Comparison of ENCODE assay signal across 9 mouse cellular contexts in the genomic region with DNA sequence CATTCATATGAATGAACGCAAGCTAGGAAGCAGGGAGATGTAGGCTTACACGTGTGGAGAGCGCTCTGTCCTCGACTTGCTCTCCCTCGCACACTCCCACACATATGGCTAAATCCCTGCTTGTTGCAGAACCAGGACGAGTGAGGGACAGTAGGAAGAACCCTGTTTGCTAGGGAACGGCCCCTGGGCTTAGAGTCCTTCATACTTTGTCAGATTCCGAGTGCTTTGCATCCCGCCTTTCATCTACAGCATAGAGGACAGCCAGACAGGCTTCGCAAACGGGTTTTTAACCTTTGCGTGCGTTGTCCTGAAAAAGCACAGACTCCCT. TPM values are rescaled to one million over a fixed set of nuclear protein-coding genes. Genes with fewer than 3 reads are reported as not detected.
DNase-seq lines count a peak whose midpoint lies in the region; ATAC-seq and TF ChIP-seq lines count a peak whose summit lies in the region.
"Had no signal": no experiment of that assay in that cellular context is flagged by ENCODE, and none has a peak within 500 bp of the region (broad histone marks: within the 10 kb centered on the region; RNA-seq: fewer than 3 reads in every experiment).

A gene (minus strand): TSS at position 106 of the 328 bp plus-strand sequence.

- no peaks in the 10 kb centered on the region for H3K9me3 ChIP-seq in kidney, postnatal 0 days (replicated peaks; ENCODE audit: low read length)
- H3K9me3 ChIP-seq in hindbrain, embryonic 10.5 days = no peaks in the 10 kb centered on the region
- H3K9me3 ChIP-seq in limb, embryonic 13.5 days = no peaks in the 10 kb centered on the region

- H3K9ac ChIP-seq in kidney, postnatal 0 days (ENCODE audit: low read depth, low read length) = peak within 1 kb of the TSS; percentile 43; the same call in 1 of the 2 replicates
- peak within 1 kb of the TSS; percentile 71 for H3K9ac ChIP-seq in limb, embryonic 13.5 days

- no peaks in the 10 kb centered on the region for H3K36me3 ChIP-seq in kidney, postnatal 0 days (ENCODE audit: insufficient read depth, low read length)
- no peaks in the 10 kb centered on the region for H3K36me3 ChIP-seq in hindbrain, embryonic 10.5 days
- no peaks in the 10 kb centered on the region for H3K36me3 ChIP-seq in limb, embryonic 13.5 days

- H3K4me2 ChIP-seq in kidney, postnatal 0 days (ENCODE audit: low read length) = peak within 1 kb of the TSS; percentile 91
- H3K4me2 ChIP-seq in limb, embryonic 13.5 days (replicated peaks) = peak within 1 kb of the TSS; percentile 89

- no peak for TF ChIP-seq CTCF in kidney, postnatal 0 days (IDR thresholded peaks at IDR 0.05; ENCODE audit: low read depth)

- peak within 1 kb of the TSS; percentile 48 for H3K4me3 ChIP-seq in kidney, postnatal 0 days (replicated peaks; ENCODE audit: low read depth, low read length)
- H3K4me3 ChIP-seq in hindbrain, embryonic 10.5 days = peak within 1 kb of the TSS; percentile 61
- H3K4me3 ChIP-seq in limb, embryonic 13.5 days = peak within 1 kb of the TSS; percentile 57

- no peak within 1 kb of the TSS for H3K27ac ChIP-seq in kidney, postnatal 0 days
- H3K27ac ChIP-seq in hindbrain, embryonic 10.5 days = peak within 1 kb of the TSS; percentile 76
- H3K27ac ChIP-seq in limb, embryonic 13.5 days = no peak within 1 kb of the TSS

- ATAC-seq in kidney, postnatal 0 days (replicated peaks; ENCODE audit: low FRiP score, low read depth) = 0 out of 2 replicates have a peak, but pooled peaks have one; percentile 25
- ATAC-seq in limb, embryonic 13.5 days (ENCODE audit: low FRiP score, low read depth) = peak; percentile 73

- DNase-seq in kidney, postnatal 0 days (ENCODE audit: low spot score) = peak; percentile 66
- DNase-seq in kidney, postnatal 14 days = no peak
- peak; percentile 47 to 69 for DNase-seq in cerebellum, postnatal 14 days
- peak; percentile 42 for DNase-seq in hindbrain, embryonic 10.5 days (ENCODE audit: low spot score)
- peak; percentile 38 for DNase-seq in retina, embryonic 14.5 days (ENCODE audit: low spot score)
- DNase-seq in urinary bladder, postnatal 25 days (ENCODE audit: low spot score) = no peak
- DNase-seq in adrenal gland, adult 2 months = no peak

- WGBS in kidney, postnatal 0 days = under 1% methylated on average over 13 of the region's 13 CpGs
- 2% methylated on average over 13 of the region's 13 CpGs for WGBS in hindbrain, embryonic 10.5 days
- WGBS in limb, embryonic 13.5 days = under 1% methylated on average over 13 of the region's 13 CpGs

- no peaks in the 10 kb centered on the region for H3K4me1 ChIP-seq in kidney, postnatal 0 days (replicated peaks; ENCODE audit: insufficient read depth, low read length)
- H3K4me1 ChIP-seq in hindbrain, embryonic 10.5 days (replicated peaks) = peaks cover 6% of the 10 kb centered on the region; the same call in 1 of the 2 replicates
- H3K4me1 ChIP-seq in limb, embryonic 13.5 days = peaks cover 10% of the 10 kb centered on the region

- H3K27me3 ChIP-seq in kidney, postnatal 0 days (ENCODE audit: insufficient read depth, low read length) = 0 out of 2 replicates have a peak, but pooled peaks cover 5% of the 10 kb centered on the region
- peaks cover 42% of the 10 kb centered on the region for H3K27me3 ChIP-seq in hindbrain, embryonic 10.5 days (ENCODE audit: insufficient read depth, poor library complexity, severe bottlenecking)
- peaks cover 35% of the 10 kb centered on the region for H3K27me3 ChIP-seq in limb, embryonic 13.5 days

RNA-seq across cellular contexts. Expression of the gene that starts here (rescaled TPM):
- 0.33 and 0.68 TPM in 2 replicates for polyA plus RNA-seq in kidney, postnatal 0 days (2015; fragmentation: Nextera tagmentation; extraction: Ambion mirVana)
- polyA plus RNA-seq in hindbrain, embryonic 10.5 days (2016; fragmentation: Nextera tagmentation; extraction: Ambion mirVana) = 0.52 and 0.94 TPM in 2 replicates
- polyA plus RNA-seq in limb, embryonic 13.5 days (2015; fragmentation: Nextera tagmentation; extraction: Ambion mirVana) = 1.4 and 1.5 TPM in 2 replicates
- under 1 TPM in 1 of 2 experiments, not detected in 1; 0.58 TPM for total RNA-seq in adrenal gland, adult 2 months (2021)
- not detected in 2 replicates for polyA plus RNA-seq in adrenal gland, adult 2 months (2012; rRNA removed)
- polyA plus RNA-seq: spleen, adult 2 months had no signal

Comparison
In these comparisons a context has a peak if more than half of its experiments do, and no peak if none do; other contexts are left out.
1. Peak in DNase-seq, ATAC-seq, H3K4me3 ChIP-seq, H3K9ac ChIP-seq and H3K4me2 ChIP-seq in kidney, postnatal 0 days; RNA of the gene not detected or under 1 TPM.
2. Peak in DNase-seq, H3K4me3 ChIP-seq and H3K27ac ChIP-seq in hindbrain, embryonic 10.5 days; RNA of the gene not detected or under 1 TPM.
3. DNase-seq: peak in cerebellum, postnatal 14 days (2 of 2) and retina, embryonic 14.5 days (single experiment); none in kidney, postnatal 14 days (single experiment), urinary bladder, postnatal 25 days (single experiment) and adrenal gland, adult 2 months (single experiment).
4. Peak in every context shown above with its lines, with median percentiles within 50 percentile points of each other: H3K4me3 ChIP-seq.